Mouse (Mus musculus): ENCODE results near the gene Ccdc89. TPM values are rescaled to one million over a fixed set of nuclear protein-coding genes. Genes with fewer than 3 reads are reported as not detected.
A peak's percentile ranks its signal among the peaks of the same experiment; 100 is the strongest.

The Ccdc89 gene
- total and polyA plus RNA-seq, 3 experiments = not detected

GRCm38 (mm10) chr7:90444206-90444605 lies 17.8 kb downstream of the Ccdc89 start:
- Histone ChIP-seq H3K4me1 (ENCODE audit: control insufficient read depth in 1 of 2, insufficient read depth in 2 of 2, low read length in 2 of 2) (peaks cover 4 to 5% of the 10 kb centered on the region in 2 experiments; a peak in 3 of 4 replicates), H3K36me3 (ENCODE audit: control insufficient read depth in 1 of 2, insufficient read depth in 2 of 2, low read length in 2 of 2) (peaks cover 23% of the 10 kb centered on the region in 2 experiments), H3K4me3 (ENCODE audit: control insufficient read depth in 1 of 2, insufficient read depth in 1 of 2, low read depth in 2 of 2, low read length in 2 of 2) (peak overlapping the region; percentile 95 to 100), H3K27me3 (ENCODE audit: control insufficient read depth in 1 of 2, insufficient read depth in 2 of 2, low read length in 2 of 2) (no peaks in the 10 kb centered on the region), H3K9ac (ENCODE audit: control insufficient read depth, low read depth, low read length, poor library complexity, severe bottlenecking) (peak overlapping the region; percentile 99), H3K9me3 (replicated peaks; ENCODE audit: insufficient read depth, low read length) (no peaks in the 10 kb centered on the region), H3K27ac (ENCODE audit: control insufficient read depth, low read depth, low read length) (peak overlapping the region; percentile 40; the same call in 1 of the 2 replicates), H3K79me2 (ENCODE audit: control insufficient read depth, insufficient read depth, low read length, poor library complexity) (peaks cover 36% of the 10 kb centered on the region)
- peak; percentile 56 for DNase-seq (ENCODE audit: low read depth, low spot score)
- peak; percentile 13; the same call in 1 of the 2 replicates for TF ChIP-seq MXI1 (IDR thresholded peaks at IDR 0.05; ENCODE audit: low read depth, low read length)
- TF ChIP-seq NELFE (IDR thresholded peaks at IDR 0.05; ENCODE audit: low read depth, low read length) = no peak
- no peak for TF ChIP-seq ZMIZ1 (IDR thresholded peaks at IDR 0.05; ENCODE audit: low read depth, low read length)
- no peak for TF ChIP-seq MYC (IDR thresholded peaks at IDR 0.05; ENCODE audit: low read depth, low read length)
- no peak for TF ChIP-seq ELF1 (IDR thresholded peaks at IDR 0.05; ENCODE audit: low read depth, low read length)

- peaks cover 3% of the 10 kb centered on the region; the same call in 1 of the 2 replicates for H3K79me2 ChIP-seq (ENCODE audit: control insufficient read depth, insufficient read depth, low read length, poor library complexity)
- H3K36me3 ChIP-seq (ENCODE audit: control insufficient read depth in 1 of 2, insufficient read depth in 2 of 2, low read length in 2 of 2) = peaks cover 4 to 19% of the 10 kb centered on the region in 2 experiments
- DNase-seq (ENCODE audit: low read depth, low spot score) = peak; percentile 61
- H3K9me3 ChIP-seq (replicated peaks; ENCODE audit: insufficient read depth, low read length) = no peaks in the 10 kb centered on the region
- peak overlapping the region; percentile 58; the same call in 1 of the 2 replicates for H3K27ac ChIP-seq (ENCODE audit: control insufficient read depth, low read depth, low read length)
- no peaks in the 10 kb centered on the region for H3K27me3 ChIP-seq (ENCODE audit: control insufficient read depth in 1 of 2, insufficient read depth in 2 of 2, low read length in 2 of 2)
- H3K4me3 ChIP-seq (ENCODE audit: control insufficient read depth in 1 of 2, insufficient read depth in 1 of 2, low read depth in 2 of 2, low read length in 2 of 2) = peak overlapping the region; percentile 62 to 78
- H3K4me1 ChIP-seq (ENCODE audit: control insufficient read depth in 1 of 2, insufficient read depth in 2 of 2, low read length in 2 of 2) = peaks cover 2 to 3% of the 10 kb centered on the region in 2 experiments; a peak in 3 of 4 replicates
- peak overlapping the region; percentile 79 for H3K9ac ChIP-seq (ENCODE audit: control insufficient read depth, low read depth, low read length, poor library complexity, severe bottlenecking)
- TF ChIP-seq CTCF (IDR thresholded peaks at IDR 0.05 in 2 of 3, conservative IDR thresholded peaks at IDR 0.05 in 1 of 3; ENCODE audit: control insufficient read depth in 1 of 3, insufficient read depth in 1 of 3, low read depth in 2 of 3, low read length in 3 of 3, poor library complexity in 1 of 3, severe bottlenecking in 1 of 3) (no peak), MXI1 (IDR thresholded peaks at IDR 0.05; ENCODE audit: low read depth, low read length) (no peak), UBTF (IDR thresholded peaks at IDR 0.05; ENCODE audit: borderline replicate concordance, insufficient read depth, low read depth, low read length) (no peak), MYC (IDR thresholded peaks at IDR 0.05; ENCODE audit: low read depth, low read length) (peak; percentile 10; the same call in 1 of the 2 replicates), ZNF384 (IDR thresholded peaks at IDR 0.05; ENCODE audit: low read depth, low read length) (no peak), CHD2 (IDR thresholded peaks at IDR 0.05; ENCODE audit: low read length) (no peak), MAX (IDR thresholded peaks at IDR 0.05; ENCODE audit: low read length) (no peak; the same call in 1 of the 2 replicates), MAFK (IDR thresholded peaks at IDR 0.05; ENCODE audit: borderline replicate concordance, low read depth, low read length) (peak; percentile 66; the same call in 1 of the 2 replicates), MEF2A (IDR thresholded peaks at IDR 0.05; ENCODE audit: extremely low read depth, insufficient replicate concordance, low read depth, low read length, poor library complexity, severe bottlenecking) (no peak), POLR2AphosphoS2 (IDR thresholded peaks at IDR 0.05; ENCODE audit: low read length) (peak; percentile 77), EP300 (IDR thresholded peaks at IDR 0.05; ENCODE audit: low read depth in 1 of 2, low read length in 2 of 2) (no peak), ZC3H11A (IDR thresholded peaks at IDR 0.05; ENCODE audit: low read depth, low read length) (no peak), MYB (IDR thresholded peaks at IDR 0.05; ENCODE audit: low read depth, low read length) (0 out of 2 replicates have a peak, but pooled peaks have one; percentile 29), ZKSCAN1 (IDR thresholded peaks at IDR 0.05; ENCODE audit: low read depth, low read length) (no peak), BHLHE40 (IDR thresholded peaks at IDR 0.05; ENCODE audit: borderline replicate concordance, low read depth, low read length) (no peak), GABPA (IDR thresholded peaks at IDR 0.05; ENCODE audit: low read depth, low read length) (no peak), RAD21 (IDR thresholded peaks at IDR 0.05; ENCODE audit: low read depth, low read length) (no peak), NELFE (IDR thresholded peaks at IDR 0.05; ENCODE audit: low read depth, low read length) (no peak), ZMIZ1 (IDR thresholded peaks at IDR 0.05; ENCODE audit: low read depth, low read length) (no peak; the same call in none of the 2 replicates), TAL1 (IDR thresholded peaks at IDR 0.05; ENCODE audit: low read length) (no peak), TCF12 (IDR thresholded peaks at IDR 0.05; ENCODE audit: low read depth, low read length) (no peak), USF2 (IDR thresholded peaks at IDR 0.05; ENCODE audit: borderline replicate concordance in 1 of 2, insufficient read depth in 1 of 2, low read depth in 1 of 2, low read length in 2 of 2) (no peak), USF1 (IDR thresholded peaks at IDR 0.05; ENCODE audit: low read depth, low read length) (no peak), KAT2A (conservative IDR thresholded peaks at IDR 0.05; ENCODE audit: low read depth, low read length) (no peak), NRF1 (IDR thresholded peaks at IDR 0.05; ENCODE audit: insufficient read depth, low read depth, low read length, poor library complexity, severe bottlenecking) (no peak), POLR2A (IDR thresholded peaks at IDR 0.05; ENCODE audit: control insufficient read depth in 1 of 2, insufficient read depth in 1 of 2, low read depth in 1 of 2, low read length in 2 of 2, poor library complexity in 1 of 2) (peak in 1 of 2 experiments; percentile 39; a peak in 1 of 4 replicates), SIN3A (IDR thresholded peaks at IDR 0.05; ENCODE audit: low read length) (no peak; the same call in 1 of the 2 replicates)
Observed at GRCm38 (mm10) chr7:90456149-90456844, 29.9 kb downstream of the Ccdc89 start.
